Mouse (Mus musculus): ENCODE results near the gene Cacng3. TPM values are rescaled to one million over a fixed set of nuclear protein-coding genes. Genes with fewer than 3 reads are reported as not detected.

Cacng3 gene
- total RNA-seq, 2 experiments from 2014 or later: 145 to 147 TPM

- peak; percentile 41 to 47 for DNase-seq (ENCODE audit: low spot score in 2 of 2)
- intact Hi-C loops (cut with DNase I): no loop called here
These were observed 133.7 kb downstream of the Cacng3 start for GRCm38 (mm10) chr7:122803839-122804496.

GRCm38 (mm10) chr7:122806531-122806930, 136.2 kb downstream of the Cacng3 start:
- no peak for DNase-seq (ENCODE audit: low spot score in 2 of 2)
- intact Hi-C loops (cut with DNase I): no loop called here

- intact Hi-C loops (cut with DNase I): no loop called here
- no peak for DNase-seq (ENCODE audit: low spot score in 2 of 2)
These were observed 143.4 kb downstream of the Cacng3 start for GRCm38 (mm10) chr7:122813724-122814123.

- DNase-seq (ENCODE audit: low spot score in 2 of 2): no peak
- intact Hi-C loops (cut with DNase I): no loop called here
These were observed 147.3 kb downstream of the Cacng3 start for GRCm38 (mm10) chr7:122817565-122817964.
